Mouse (Mus musculus) hindbrain, embryonic 14.5 days (tissue): ENCODE data around the gene Yes1. TPM values are rescaled to one million over a fixed set of nuclear protein-coding genes. Genes with fewer than 3 reads are reported as not detected.
"Not testable (repeated sequence)": the region's sequence is repeated elsewhere in the genome, so short reads cannot be mapped to it uniquely, and the experiment has no call there.

Experiments
- ATAC-seq: fragments of 200-750 bp; cut with Nextera tagmentation; 2 replicates; pipeline ENCODE4 v1.8.0; 2017; ENCODE audit warnings: moderate number of reproducible peaks, mild to moderate bottlenecking, moderate TSS enrichment, moderate library complexity; ENCODE audit not compliant: low FRiP score
- DNase-seq: peaks from one replicate; pipeline ENCODE4 v3.0.0-alpha.2; 2015; ENCODE audit warnings: low spot score
- H3K27ac ChIP-seq: fragments of 300-500 bp; sonication (generic); 2 replicates; pipeline ENCODE4 v1.5.1; 2014; ENCODE audit warnings: mild to moderate bottlenecking, moderate library complexity
- H3K27me3 ChIP-seq: fragments of 300-500 bp; sonication (generic); 2 replicates; pipeline ENCODE4 v1.6.1; 2014; ENCODE audit warnings: mild to moderate bottlenecking, low read length, mixed read lengths; ENCODE audit not compliant: control insufficient read depth, insufficient read depth
- H3K36me3 ChIP-seq: fragments of 300-500 bp; sonication (generic); replicated peaks from 2 replicates; pipeline ENCODE4 v1.6.1; 2014; ENCODE audit not compliant: control insufficient read depth, insufficient read depth
- H3K4me1 ChIP-seq: fragments of 300-500 bp; sonication (generic); replicated peaks from 2 replicates; pipeline ENCODE4 v1.6.1; 2014; ENCODE audit warnings: antibody characterized with exemption, low read length, mixed read lengths; ENCODE audit not compliant: control insufficient read depth, insufficient read depth
- H3K4me2 ChIP-seq: fragments of 300-500 bp; sonication (generic); replicated peaks from 2 replicates; pipeline ENCODE4 v1.6.1; 2014; ENCODE audit warnings: mild to moderate bottlenecking, moderate library complexity
- H3K4me3 ChIP-seq: fragments of 300-500 bp; sonication (generic); replicated peaks from 2 replicates; pipeline ENCODE4 v1.5.1; 2014; ENCODE audit warnings: mild to moderate bottlenecking, low read length
- H3K9ac ChIP-seq: fragments of 300-500 bp; sonication (generic); 2 replicates; pipeline ENCODE4 v1.6.1; 2014
- H3K9me3 ChIP-seq: fragments of 300-500 bp; sonication (generic); 2 replicates; pipeline ENCODE4 v1.6.1; 2016; ENCODE audit warnings: low read length; ENCODE audit not compliant: control insufficient read depth
- WGBS: fragments of 180-500 bp; shearing (Covaris S2); extraction: QIAGEN DNeasy Blood & Tissue Kit; methylation state at CpG from one replicate; pipeline ENCODE4 v1.1.7; 2014; 5-methylcytosine and 5-hydroxymethylcytosine counted together
- polyA plus RNA-seq: library from polyadenylated mRNA; unstranded; fragments of >200 nt; fragmentation: Nextera tagmentation; extraction: Ambion mirVana; gene quantifications from 2 replicates; pipeline ENCODE4 v1.2.1, GENCODE M21; 2014

Gene Yes1
- polyA plus RNA-seq, 1 experiment from 2014 or later, result 25.0 TPM

DNA sequence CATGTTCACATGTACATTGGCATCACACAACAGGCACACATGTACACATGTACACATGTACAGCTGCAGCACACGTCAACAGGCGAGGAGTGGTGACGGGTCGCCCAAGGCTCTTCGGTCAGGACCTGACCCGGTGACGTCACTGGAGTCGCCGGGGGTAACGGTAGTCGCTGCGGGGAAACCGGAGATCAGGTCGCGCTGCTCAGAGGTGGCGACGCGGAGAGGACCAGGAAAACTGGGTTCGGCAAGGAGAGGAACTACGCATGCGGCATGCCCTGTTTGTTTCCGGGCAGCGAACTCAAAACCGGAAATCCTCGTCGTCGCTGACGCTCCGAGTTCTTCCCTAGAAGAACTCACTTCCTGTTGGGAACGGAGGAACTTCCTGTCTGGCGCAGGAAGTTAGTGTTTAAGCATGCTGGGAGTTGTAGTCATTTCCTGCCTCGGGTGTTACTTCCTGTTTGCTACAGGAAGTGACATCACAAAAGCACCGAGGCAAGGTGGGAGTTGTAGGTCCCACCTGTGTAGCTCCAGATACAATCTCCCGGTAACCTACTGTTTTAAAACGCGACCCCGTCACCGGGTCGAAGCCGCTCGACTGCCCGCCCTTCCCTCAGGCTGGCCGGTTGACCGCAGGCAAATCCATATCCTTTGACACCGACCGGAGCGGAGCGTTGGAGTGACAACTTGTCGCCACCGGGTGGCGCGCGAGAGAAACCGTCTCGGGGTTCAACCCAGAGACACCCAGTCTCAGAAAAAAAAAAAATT, 102.9 kb downstream of the Yes1 start:
- Histone ChIP-seq H3K4me1 (peaks cover 7% of the 10 kb centered on the region), H3K9me3 (no peaks in the 10 kb centered on the region), H3K9ac (peak overlapping the region; percentile 81), H3K27me3 (no peaks in the 10 kb centered on the region), H3K4me2 (peak overlapping the region; percentile 91), H3K27ac (peak overlapping the region; percentile 91), H3K36me3 (no peaks in the 10 kb centered on the region), H3K4me3 (peak overlapping the region; percentile 80)
- DNase-seq (peak; percentile 97), ATAC-seq (peak; percentile 99)
- under 1% methylated on average over 55 of the region's 55 CpGs for WGBS

DNA sequence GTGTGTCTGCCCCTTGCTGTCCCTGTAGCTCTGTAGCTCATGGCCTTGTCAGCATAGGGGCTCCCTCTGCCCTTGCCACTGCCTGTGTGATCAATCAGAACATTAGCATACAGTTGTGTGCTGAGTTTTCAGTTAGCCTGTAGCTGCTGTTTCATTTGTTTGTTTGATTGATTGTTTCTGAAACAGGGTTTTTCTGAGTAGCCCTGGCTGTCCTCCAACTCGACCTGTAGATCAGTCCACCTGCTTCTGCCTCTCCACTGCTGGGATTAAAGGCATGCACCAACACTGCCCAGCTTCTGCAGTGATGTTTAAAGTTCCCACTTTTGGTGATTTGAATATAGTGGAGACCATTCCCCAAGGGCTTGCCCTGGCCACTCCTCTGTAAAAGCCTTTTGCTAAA, 106.8 kb downstream of the Yes1 start:
- no peak overlapping the region for H3K9ac ChIP-seq
- H3K27ac ChIP-seq, result no peak overlapping the region
- no peaks in the 10 kb centered on the region for H3K27me3 ChIP-seq
- no peaks in the 10 kb centered on the region for H3K9me3 ChIP-seq
- ATAC-seq (no peak), DNase-seq (no peak)
- H3K4me3 ChIP-seq, result no peak overlapping the region
- WGBS, result 54% methylated on average over 1 of the region's 1 CpGs
- no peak overlapping the region for H3K4me2 ChIP-seq
- no peaks in the 10 kb centered on the region for H3K36me3 ChIP-seq
- H3K4me1 ChIP-seq, result peaks cover 6% of the 10 kb centered on the region

DNA sequence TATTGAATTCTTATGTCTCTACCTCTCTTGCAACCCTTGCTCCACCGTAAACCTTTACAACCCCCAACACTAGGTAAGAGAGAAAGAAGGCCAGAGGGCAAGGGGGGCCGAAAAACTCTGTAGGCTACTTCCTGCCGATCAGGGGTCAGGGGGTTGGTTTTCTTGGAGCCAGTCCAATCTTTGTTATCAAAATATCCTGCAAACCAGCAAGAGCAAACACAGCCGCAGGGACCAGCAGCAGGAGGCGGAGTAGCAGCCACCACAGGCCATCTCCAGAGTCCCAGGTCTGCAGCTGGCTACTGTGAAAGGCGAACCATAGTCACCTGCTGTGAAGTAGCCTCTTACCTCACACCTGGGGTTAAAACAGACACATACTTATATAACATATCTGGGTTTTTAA, 107.9 kb downstream of the Yes1 start:
- H3K9me3 ChIP-seq, result no peaks in the 10 kb centered on the region
- H3K4me3 ChIP-seq, result no peak overlapping the region
- H3K27me3 ChIP-seq, result no peaks in the 10 kb centered on the region
- no peak overlapping the region for H3K27ac ChIP-seq
- DNase-seq (no peak), ATAC-seq (no peak)
- WGBS, result 62% methylated on average over 6 of the region's 6 CpGs
- no peak overlapping the region for H3K9ac ChIP-seq
- no peaks in the 10 kb centered on the region for H3K4me1 ChIP-seq
- H3K36me3 ChIP-seq, result no peaks in the 10 kb centered on the region
- H3K4me2 ChIP-seq, result no peak overlapping the region

DNA sequence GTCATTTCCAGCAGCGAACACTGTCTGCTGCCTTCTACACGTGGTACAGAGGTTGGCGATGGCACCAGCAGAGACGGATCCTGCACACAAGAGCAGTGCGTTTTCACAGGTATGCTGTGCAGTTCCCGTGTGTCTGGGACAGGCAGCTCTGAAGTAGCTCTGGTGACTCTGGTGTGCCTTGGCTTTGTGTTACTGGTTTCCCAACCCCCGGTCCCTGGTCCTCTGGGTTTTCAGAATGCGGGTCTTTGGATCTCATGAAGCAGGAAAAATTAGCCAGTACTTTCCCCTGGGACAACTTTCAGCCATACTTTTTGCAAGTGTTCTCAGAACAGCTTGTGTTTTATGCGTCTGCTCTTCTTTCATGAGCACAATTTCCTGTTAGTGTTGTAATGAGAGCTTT, 109.4 kb downstream of the Yes1 start:
- Histone ChIP-seq H3K4me1 (no peaks in the 10 kb centered on the region), H3K36me3 (no peaks in the 10 kb centered on the region), H3K9ac (no peak overlapping the region), H3K9me3 (no peaks in the 10 kb centered on the region), H3K27me3 (no peaks in the 10 kb centered on the region), H3K4me3 (no peak overlapping the region), H3K27ac (no peak overlapping the region), H3K4me2 (no peak overlapping the region)
- WGBS, result 84% methylated on average over 9 of the region's 9 CpGs
- DNase-seq, result no peak
- ATAC-seq, result no peak

DNA sequence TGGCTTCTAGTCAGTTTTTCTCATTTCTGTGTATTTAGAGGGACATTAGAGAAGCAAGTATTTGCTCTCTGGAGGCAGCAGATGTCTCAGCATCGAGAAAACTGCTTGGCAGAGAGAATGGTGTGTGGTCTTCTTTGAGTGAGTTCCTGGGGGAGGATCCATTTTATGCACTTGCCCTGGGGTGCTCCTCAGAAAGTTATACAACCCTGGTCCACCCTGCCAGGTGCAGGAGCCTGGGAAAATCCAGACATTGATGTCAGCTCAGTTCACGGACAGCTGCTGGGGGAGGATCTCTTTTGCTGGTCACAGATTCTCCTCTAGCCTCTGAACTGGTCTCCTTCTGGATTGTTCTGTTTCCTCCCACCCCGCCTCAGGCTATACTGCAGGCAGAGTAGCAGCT, 110.3 kb downstream of the Yes1 start:
- H3K9me3 ChIP-seq, result no peaks in the 10 kb centered on the region
- no peak overlapping the region for H3K9ac ChIP-seq
- no peaks in the 10 kb centered on the region for H3K36me3 ChIP-seq
- ATAC-seq (no peak), DNase-seq (no peak)
- H3K27ac ChIP-seq, result no peak overlapping the region
- WGBS, result 68% methylated on average over 3 of the region's 3 CpGs
- no peak overlapping the region for H3K4me3 ChIP-seq
- no peaks in the 10 kb centered on the region for H3K27me3 ChIP-seq
- no peaks in the 10 kb centered on the region for H3K4me1 ChIP-seq
- H3K4me2 ChIP-seq, result no peak overlapping the region

DNA sequence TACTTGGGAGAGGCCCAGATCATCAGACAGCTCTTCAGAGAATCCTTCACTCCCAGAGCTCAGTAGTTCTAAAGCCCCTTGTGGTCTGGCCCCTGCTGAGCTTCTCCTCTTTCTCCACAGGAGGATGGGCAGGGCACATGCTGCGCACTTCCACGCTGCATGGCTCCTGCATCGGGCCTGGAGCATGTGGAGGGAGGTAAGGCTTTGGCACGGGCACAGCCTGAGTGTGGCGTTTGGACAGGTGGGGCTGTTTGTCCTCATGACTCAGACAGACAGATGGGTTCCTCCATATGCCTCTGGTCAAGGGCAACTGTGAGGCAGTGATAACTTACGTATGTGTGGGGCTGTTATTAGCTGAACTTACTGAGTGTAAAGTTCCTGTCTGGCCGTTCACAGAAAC, 111.3 kb downstream of the Yes1 start:
- H3K36me3 ChIP-seq, result no peaks in the 10 kb centered on the region
- WGBS, result 72% methylated on average over 7 of the region's 7 CpGs
- ATAC-seq (no peak), DNase-seq (no peak)
- no peak overlapping the region for H3K27ac ChIP-seq
- no peaks in the 10 kb centered on the region for H3K27me3 ChIP-seq
- no peak overlapping the region for H3K4me3 ChIP-seq
- H3K4me1 ChIP-seq, result no peaks in the 10 kb centered on the region
- H3K4me2 ChIP-seq, result no peak overlapping the region
- H3K9ac ChIP-seq, result no peak overlapping the region
- no peaks in the 10 kb centered on the region for H3K9me3 ChIP-seq

DNA sequence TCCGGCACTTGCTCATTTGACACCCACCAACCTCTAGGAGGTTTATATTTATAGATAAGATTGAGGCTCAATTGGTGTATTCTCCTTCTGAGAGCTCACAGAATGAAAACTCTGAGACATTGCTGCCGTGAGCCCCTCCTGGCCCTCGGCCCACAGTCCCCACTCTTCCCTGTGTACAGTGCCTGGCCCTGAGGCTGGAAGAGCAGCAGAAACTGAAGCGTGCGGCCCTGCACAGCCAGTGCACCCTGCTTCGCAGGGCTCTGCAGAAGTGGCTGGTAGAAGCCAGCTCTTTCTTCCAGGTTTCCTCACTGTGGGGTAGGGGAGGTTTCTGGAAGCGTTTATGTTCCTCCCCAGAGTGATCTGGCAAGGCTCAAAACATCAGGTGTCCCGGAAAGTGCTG, 111.7 kb downstream of the Yes1 start:
- 88% methylated on average over 8 of the region's 8 CpGs for WGBS
- H3K4me3 ChIP-seq, H3K9me3 ChIP-seq, H3K4me1 ChIP-seq, H3K27ac ChIP-seq, H3K36me3 ChIP-seq, H3K9ac ChIP-seq, DNase-seq, H3K27me3 ChIP-seq, H3K4me2 ChIP-seq, ATAC-seq: not testable (repeated sequence)

DNA sequence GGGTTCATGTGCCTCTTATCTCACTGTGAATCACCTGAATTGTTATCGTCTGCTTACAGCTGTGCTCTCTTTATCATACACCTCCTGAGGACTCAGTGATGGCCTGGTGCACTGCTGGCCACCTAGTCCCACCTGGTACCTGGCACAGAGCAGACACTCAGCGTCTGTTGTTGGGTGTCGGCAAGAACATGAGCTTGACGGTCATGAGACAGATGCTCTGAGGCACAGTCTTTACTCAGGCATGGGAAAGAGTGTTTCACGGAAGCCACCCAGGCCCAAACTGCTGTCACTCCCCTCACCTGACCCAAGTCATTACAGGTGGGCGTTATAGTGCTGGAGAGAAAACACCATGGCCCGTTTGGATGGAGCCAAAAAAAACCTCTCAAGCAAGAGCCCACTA, 113.0 kb downstream of the Yes1 start:
- no peaks in the 10 kb centered on the region for H3K36me3 ChIP-seq
- H3K4me2 ChIP-seq, result no peak overlapping the region
- H3K4me3 ChIP-seq, result no peak overlapping the region
- 91% methylated on average over 7 of the region's 7 CpGs for WGBS
- H3K4me1 ChIP-seq, result no peaks in the 10 kb centered on the region
- H3K9ac ChIP-seq, result no peak overlapping the region
- ATAC-seq, result no peak
- H3K27ac ChIP-seq, result no peak overlapping the region
- DNase-seq, result no peak
- H3K9me3 ChIP-seq, result no peaks in the 10 kb centered on the region
- no peaks in the 10 kb centered on the region for H3K27me3 ChIP-seq

DNA sequence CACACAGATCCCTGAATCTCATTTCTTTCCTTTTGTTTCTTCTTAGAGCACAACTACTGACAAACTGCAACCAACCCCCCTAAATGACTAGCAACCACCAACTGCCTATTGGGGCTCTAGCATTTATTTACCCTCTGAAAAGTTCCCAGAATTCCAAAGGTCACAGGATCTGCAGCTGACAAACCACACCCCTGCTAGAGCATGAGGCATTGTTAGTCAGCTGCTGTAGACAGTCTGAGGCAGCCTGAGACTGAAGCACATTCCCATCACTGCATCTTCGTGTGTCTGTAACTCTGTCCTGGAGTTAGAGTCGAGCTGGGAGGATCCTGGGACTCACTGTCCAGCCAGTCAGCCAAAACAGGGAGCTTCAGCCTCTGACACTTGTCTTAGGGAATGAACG, 114.4 kb downstream of the Yes1 start:
- not testable (repeated sequence) for H3K4me1 ChIP-seq, H3K27ac ChIP-seq, H3K4me3 ChIP-seq, H3K9ac ChIP-seq, H3K4me2 ChIP-seq, H3K9me3 ChIP-seq, H3K27me3 ChIP-seq, H3K36me3 ChIP-seq, DNase-seq, ATAC-seq
- WGBS, result 69% methylated on average over 3 of the region's 3 CpGs

DNA sequence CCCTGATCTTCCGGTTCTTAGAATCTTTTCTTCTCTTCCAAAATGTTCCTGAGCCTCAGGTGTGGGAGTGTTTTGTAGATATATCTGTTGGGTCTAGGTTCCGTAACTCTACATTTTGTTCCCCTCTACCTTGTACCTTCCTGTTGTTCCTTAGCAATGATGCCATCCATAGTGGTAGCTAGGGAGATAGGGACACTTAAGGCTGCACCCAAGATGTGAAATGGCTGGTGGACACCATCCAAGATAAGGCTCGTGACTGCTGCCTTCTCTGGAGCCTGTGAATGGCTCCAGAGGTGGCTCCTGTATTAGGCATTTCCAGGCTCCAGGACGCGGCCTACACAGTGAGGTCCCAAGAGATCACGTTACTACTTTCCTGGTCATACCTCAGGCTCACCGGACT, 117.3 kb downstream of the Yes1 start:
- WGBS, result 91% methylated on average over 7 of the region's 7 CpGs
- no peak for DNase-seq
- Histone ChIP-seq H3K27me3 (no peaks in the 10 kb centered on the region), H3K27ac (no peak overlapping the region), H3K4me2 (no peak overlapping the region), H3K9me3 (no peaks in the 10 kb centered on the region), H3K4me3 (no peak overlapping the region), H3K4me1 (no peaks in the 10 kb centered on the region), H3K9ac (no peak overlapping the region), H3K36me3 (peaks cover 1% of the 10 kb centered on the region; the same call in 1 of the 2 replicates)
- ATAC-seq, result no peak
